Mouse (Mus musculus): Measurements from ENCODE around the gene Golt1a.

DNA sequence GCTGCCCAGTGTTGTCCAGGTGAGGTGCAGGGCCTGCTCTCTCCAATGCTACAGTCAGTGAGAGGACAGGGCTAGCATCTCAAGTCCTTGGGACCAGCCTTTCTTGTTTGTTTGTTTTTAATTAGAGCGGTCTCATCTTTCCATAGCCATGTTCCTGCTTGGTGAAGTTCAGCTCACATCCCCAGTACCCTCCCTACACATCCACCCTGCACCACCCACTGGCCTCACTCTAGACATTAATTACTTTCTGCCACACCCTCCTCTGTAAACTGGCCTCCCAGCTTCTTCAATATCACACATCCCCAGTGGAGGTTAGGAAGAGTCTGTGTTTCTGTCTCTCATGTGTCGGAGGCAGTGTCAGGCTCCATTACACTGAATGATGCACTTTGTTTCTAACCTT, 34.8 kb downstream of the Golt1a start:
- TF ChIP-seq ZNF384 (IDR thresholded peaks at IDR 0.05; ENCODE audit: low read depth, low read length): no peak
- TF ChIP-seq ZC3H11A (IDR thresholded peaks at IDR 0.05; ENCODE audit: borderline replicate concordance, low read depth, low read length): no peak
- TF ChIP-seq HCFC1 (IDR thresholded peaks at IDR 0.05; ENCODE audit: borderline replicate concordance, insufficient read depth, low read length): no peak
- TF ChIP-seq MAFK (IDR thresholded peaks at IDR 0.05; ENCODE audit: insufficient read depth, low read depth, low read length): no peak

All from ES-E14 (cell line).